Mouse (Mus musculus) E14TG2a.4 (cell line): ENCODE data around the gene Rps19.

Source experiments
- CTCF ChIP-seq: conservative IDR thresholded peaks from 2 replicates; pipeline ENCODE4 v1.5.1; 2014; ENCODE audit warnings: low read length
- NANOG ChIP-seq: IDR thresholded peaks from 2 replicates; pipeline ENCODE4 v1.6.1; 2014; ENCODE audit warnings: borderline replicate concordance, low read length, mixed read lengths

- TF ChIP-seq CTCF (peak; percentile 100), NANOG (no peak)
These were observed 6.4 kb downstream of the Rps19 start for GRCm38 (mm10) chr7:24890281-24891216.
